Mouse (Mus musculus) cortical plate, adult 2 months (tissue): ENCODE data around the gene Fat3.

Source experiments
- CTCF ChIP-seq: fragments of 200-500 bp; IDR thresholded peaks from 2 replicates; pipeline ENCODE4 v1.5.1; 2011; ENCODE audit warnings: mild to moderate bottlenecking, control low read depth, low read length; ENCODE audit not compliant: insufficient read depth; ENCODE audit errors: extremely low read depth
- POLR2A ChIP-seq: fragments of 200-500 bp; IDR thresholded peaks from 2 replicates; pipeline ENCODE4 v1.6.1; 2011; ENCODE audit warnings: mild to moderate bottlenecking, low read length, control low read depth; ENCODE audit not compliant: insufficient read depth; ENCODE audit errors: extremely low read depth

GRCm38 (mm10) chr9:16293928-16294806 lies 206.9 kb downstream of the Fat3 start:
- TF ChIP-seq POLR2A, result no peak
- no peak for TF ChIP-seq CTCF
